Mouse (Mus musculus) lung, postnatal 0 days (tissue): ENCODE measurements at regions not wholly inside any gene's neighbourhood (a gene's known extent, or its start where the extent isn't known, plus 50 kb on each side); places are given as distances from the start of the nearest gene placed in this dataset.

ENCODE experiments used
- ATAC-seq: fragments of 200-750 bp; cut with Nextera tagmentation; 2 replicates; pipeline ENCODE4 v1.8.0; 2017; ENCODE audit warnings: moderate library complexity
- DNase-seq: peaks from one replicate; pipeline ENCODE4 v3.0.0-alpha.2; 2016; ENCODE audit warnings: low spot score
- H3K27ac ChIP-seq: fragments of 300-500 bp; sonication (generic); 2 replicates; pipeline ENCODE4 v1.5.1; 2014; ENCODE audit warnings: antibody characterized with exemption, mild to moderate bottlenecking, low read length, mixed read lengths
- H3K27me3 ChIP-seq: fragments of 300-500 bp; sonication (generic); replicated peaks from 2 replicates; pipeline ENCODE4 v1.6.1; 2014; ENCODE audit warnings: low read length, mixed read lengths; ENCODE audit not compliant: insufficient read depth
- H3K36me3 ChIP-seq: fragments of 300-500 bp; sonication (generic); 2 replicates; pipeline ENCODE4 v1.6.1; 2014; ENCODE audit warnings: low read length, mixed read lengths; ENCODE audit not compliant: insufficient read depth
- H3K4me1 ChIP-seq: fragments of 300-500 bp; sonication (generic); 2 replicates; pipeline ENCODE4 v1.6.1; 2014; ENCODE audit warnings: antibody characterized with exemption, low read depth, low read length, mixed read lengths; ENCODE audit not compliant: insufficient read depth
- H3K4me2 ChIP-seq: fragments of 300-500 bp; sonication (generic); replicated peaks from 2 replicates; pipeline ENCODE4 v1.6.1; 2014; ENCODE audit warnings: low read depth, mild to moderate bottlenecking, low read length, moderate library complexity, mixed read lengths
- H3K4me3 ChIP-seq: fragments of 300-500 bp; sonication (generic); 2 replicates; pipeline ENCODE4 v1.5.1; 2014; ENCODE audit warnings: low read depth, low read length
- H3K9ac ChIP-seq: fragments of 300-500 bp; sonication (generic); replicated peaks from 2 replicates; pipeline ENCODE4 v1.6.1; 2014; ENCODE audit warnings: low read depth, mild to moderate bottlenecking
- H3K9me3 ChIP-seq: fragments of 300-500 bp; sonication (generic); 2 replicates; pipeline ENCODE4 v1.6.1; 2016; ENCODE audit warnings: low read length, mixed read lengths
- CTCF ChIP-seq: IDR thresholded peaks from 2 replicates; pipeline ENCODE4 v1.5.1; 2016; ENCODE audit warnings: antibody characterized with exemption, mild to moderate bottlenecking
- EP300 ChIP-seq: IDR thresholded peaks from 2 replicates; pipeline ENCODE4 v1.6.1; 2016; ENCODE audit warnings: antibody characterized with exemption, mild to moderate bottlenecking, control low read depth
- WGBS: fragments of 180-500 bp; shearing (Covaris S2); extraction: QIAGEN DNeasy Blood & Tissue Kit; methylation state at CpG from one replicate; pipeline ENCODE4 v1.1.7; 2014; 5-methylcytosine and 5-hydroxymethylcytosine counted together

DNA sequence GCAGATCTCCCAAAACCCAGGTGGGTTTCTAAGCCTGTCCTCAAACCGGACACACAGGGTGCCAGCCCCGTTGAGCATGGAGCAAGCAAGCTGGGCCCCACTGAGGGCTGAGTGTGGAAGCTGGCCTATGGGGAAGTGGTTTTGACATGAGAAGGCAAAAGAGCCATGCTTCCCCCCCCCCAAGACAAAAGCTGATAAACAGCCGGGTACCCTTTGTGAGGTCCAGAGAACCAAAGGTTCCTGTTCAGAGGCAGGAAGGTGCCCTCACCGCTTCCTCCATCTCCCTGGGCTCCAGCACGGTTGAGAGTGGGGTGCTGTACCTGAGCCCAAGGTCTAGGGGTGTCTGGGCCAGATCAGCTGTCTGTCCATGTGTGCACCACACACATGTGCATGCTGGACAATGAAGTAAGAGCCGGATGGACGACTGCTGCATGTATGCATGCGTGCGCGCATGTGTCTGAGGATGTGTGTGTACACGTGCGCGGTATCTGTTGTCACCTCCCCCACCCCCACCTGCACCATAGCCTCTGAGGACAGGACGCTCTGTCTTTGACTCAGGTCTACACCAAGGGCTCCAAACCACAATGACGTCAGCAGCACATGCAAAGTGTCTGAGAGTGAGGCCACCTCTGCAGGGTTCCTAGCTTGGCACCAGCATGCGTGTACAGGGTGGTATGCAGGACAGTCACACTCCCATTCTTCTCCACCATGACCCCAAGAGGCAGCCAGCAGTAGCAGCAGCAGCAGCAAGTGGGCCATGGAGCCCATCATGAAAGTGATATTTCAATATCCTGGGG is 68.3 kb downstream of the Zfp36l2 start:
- no peak overlapping the region for H3K4me2 ChIP-seq
- peak overlapping the region; percentile 59; the same call in 1 of the 2 replicates for H3K27ac ChIP-seq
- DNase-seq: no peak
- TF ChIP-seq CTCF (no peak), EP300 (peak; percentile 56; the same call in 1 of the 2 replicates)
- H3K36me3 ChIP-seq: no peaks in the 10 kb centered on the region
- H3K27me3 ChIP-seq: no peaks in the 10 kb centered on the region
- no peaks in the 10 kb centered on the region for H3K9me3 ChIP-seq
- peak; percentile 41 for ATAC-seq
- no peak overlapping the region for H3K9ac ChIP-seq
- WGBS: 83% methylated on average over 16 of the region's 16 CpGs
- no peak overlapping the region for H3K4me3 ChIP-seq
- peaks cover 6% of the 10 kb centered on the region; the same call in 1 of the 2 replicates for H3K4me1 ChIP-seq

GRCm38 (mm10) chr17:84118781-84119180 is 69.0 kb downstream of the Zfp36l2 start:
- no peak for TF ChIP-seq CTCF
- no peak for DNase-seq
- no peak for ATAC-seq
- Histone ChIP-seq H3K4me2 (no peak overlapping the region), H3K4me1 (peaks cover 6% of the 10 kb centered on the region; the same call in 1 of the 2 replicates), H3K9me3 (no peaks in the 10 kb centered on the region), H3K9ac (no peak overlapping the region), H3K36me3 (no peaks in the 10 kb centered on the region), H3K27me3 (no peaks in the 10 kb centered on the region), H3K4me3 (no peak overlapping the region), H3K27ac (peak overlapping the region; percentile 59; the same call in 1 of the 2 replicates)
- WGBS: 71% methylated on average over 1 of the region's 1 CpGs

- no peaks in the 10 kb centered on the region for H3K9me3 ChIP-seq
- H3K4me2 ChIP-seq: no peak overlapping the region
- DNase-seq (no peak), ATAC-seq (peak; percentile 20; the same call in 1 of the 2 replicates)
- no peaks in the 10 kb centered on the region for H3K27me3 ChIP-seq
- TF ChIP-seq CTCF: no peak
- no peak for TF ChIP-seq EP300
- WGBS: 87% methylated on average over 4 of the region's 4 CpGs
- no peak overlapping the region for H3K4me3 ChIP-seq
- no peak overlapping the region for H3K9ac ChIP-seq
- peak overlapping the region; percentile 59; the same call in 1 of the 2 replicates for H3K27ac ChIP-seq
- no peaks in the 10 kb centered on the region for H3K36me3 ChIP-seq
- H3K4me1 ChIP-seq: peaks cover 6% of the 10 kb centered on the region; the same call in 1 of the 2 replicates
Observed at GRCm38 (mm10) chr17:84118271-84118670, 69.5 kb downstream of the Zfp36l2 start.

DNA sequence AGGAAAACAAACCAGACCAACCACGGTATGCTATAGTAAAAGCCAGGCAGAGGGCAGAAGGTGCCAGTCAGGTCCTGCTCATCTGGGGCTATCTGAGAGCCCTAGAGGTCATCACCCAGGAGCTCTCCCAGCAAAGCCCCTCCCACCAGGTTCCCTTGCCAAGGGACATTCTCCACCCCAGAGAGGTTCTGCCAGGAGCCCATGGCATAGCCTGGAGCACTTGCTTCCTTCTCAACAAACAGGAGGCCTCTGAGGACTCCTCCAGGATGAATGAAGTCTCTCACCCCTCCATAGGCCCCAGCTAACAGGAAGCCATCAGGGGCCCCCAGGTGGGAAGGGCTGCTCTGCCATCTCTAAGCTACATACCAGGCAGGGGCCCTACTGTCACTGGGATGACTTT is 70.0 kb downstream of the Zfp36l2 start:
- Histone ChIP-seq H3K27ac (0 out of 2 replicates have a peak overlapping the region, but pooled peaks have one; percentile 26), H3K9me3 (no peaks in the 10 kb centered on the region), H3K9ac (no peak overlapping the region), H3K4me3 (no peak overlapping the region), H3K4me1 (peaks cover 6% of the 10 kb centered on the region; the same call in 1 of the 2 replicates), H3K4me2 (no peak overlapping the region), H3K36me3 (no peaks in the 10 kb centered on the region), H3K27me3 (no peaks in the 10 kb centered on the region)
- TF ChIP-seq EP300: no peak
- no peak for TF ChIP-seq CTCF
- ATAC-seq (no peak), DNase-seq (no peak)
- WGBS: 22% methylated on average over 1 of the region's 1 CpGs

- ATAC-seq (no peak), DNase-seq (peak; percentile 49)
- no peak overlapping the region for H3K4me2 ChIP-seq
- no peak for TF ChIP-seq CTCF
- peak; percentile 4; the same call in 1 of the 2 replicates for TF ChIP-seq EP300
- H3K4me1 ChIP-seq: peaks cover 15% of the 10 kb centered on the region; the same call in 1 of the 2 replicates
- H3K27me3 ChIP-seq: no peaks in the 10 kb centered on the region
- 75% methylated on average over 17 of the region's 17 CpGs for WGBS
- H3K27ac ChIP-seq: 0 out of 2 replicates have a peak overlapping the region, but pooled peaks have one; percentile 43
- H3K9me3 ChIP-seq: no peaks in the 10 kb centered on the region
- no peak overlapping the region for H3K4me3 ChIP-seq
- H3K9ac ChIP-seq: no peak overlapping the region
- H3K36me3 ChIP-seq: no peaks in the 10 kb centered on the region
Observed at GRCm38 (mm10) chr17:84116340-84117279, 71.1 kb downstream of the Zfp36l2 start.

- H3K4me1 ChIP-seq: peaks cover 15% of the 10 kb centered on the region; the same call in 1 of the 2 replicates
- no peak for DNase-seq
- TF ChIP-seq EP300: no peak; the same call in 1 of the 2 replicates
- no peak for TF ChIP-seq CTCF
- 47% methylated on average over 3 of the region's 3 CpGs for WGBS
- no peaks in the 10 kb centered on the region for H3K27me3 ChIP-seq
- no peak overlapping the region for H3K4me2 ChIP-seq
- H3K36me3 ChIP-seq: no peaks in the 10 kb centered on the region
- no peak for ATAC-seq
- no peak overlapping the region for H3K4me3 ChIP-seq
- H3K9me3 ChIP-seq: no peaks in the 10 kb centered on the region
- H3K27ac ChIP-seq: 0 out of 2 replicates have a peak overlapping the region, but pooled peaks have one; percentile 43
- H3K9ac ChIP-seq: no peak overlapping the region
Observed at GRCm38 (mm10) chr17:84115957-84116339, 71.8 kb downstream of the Zfp36l2 start.
